Mouse (Mus musculus) megakaryocyte, adult 5-6 weeks (primary cell): ENCODE measurements at regions not wholly inside any gene's neighbourhood (a gene's known extent, or its start where the extent isn't known, plus 50 kb on each side); places are given as distances from the start of the nearest gene placed in this dataset.
A peak's percentile ranks its signal among the peaks of the same experiment; 100 is the strongest.

Experiments used
- ATAC-seq: 2 replicates; pipeline ENCODE4 v1.8.0; 2016; ENCODE audit warnings: mild to moderate bottlenecking, inconsistent platforms; ENCODE audit not compliant: poor library complexity, severe bottlenecking

DNA sequence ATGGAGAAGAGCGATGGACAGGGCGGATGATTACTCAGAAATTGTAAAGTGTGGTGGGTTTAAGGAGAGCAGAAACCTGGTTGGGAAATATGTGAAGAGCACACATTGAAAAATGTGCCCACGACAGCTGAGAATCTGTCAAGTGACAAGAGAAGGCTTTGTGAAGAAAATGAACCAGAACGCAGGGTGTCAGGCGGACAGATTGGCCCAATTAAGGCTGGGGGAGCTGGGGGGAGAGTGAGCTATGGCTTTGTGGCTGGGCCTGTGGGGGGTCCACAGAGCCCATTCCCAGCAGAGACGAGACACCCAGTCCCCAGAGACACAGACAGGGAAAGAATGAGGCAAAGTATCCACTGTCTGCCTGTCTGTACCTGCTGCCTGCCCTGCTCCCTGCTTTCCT lies 153.3 kb downstream of the Shq1 start:
- ATAC-seq, result no peak

DNA sequence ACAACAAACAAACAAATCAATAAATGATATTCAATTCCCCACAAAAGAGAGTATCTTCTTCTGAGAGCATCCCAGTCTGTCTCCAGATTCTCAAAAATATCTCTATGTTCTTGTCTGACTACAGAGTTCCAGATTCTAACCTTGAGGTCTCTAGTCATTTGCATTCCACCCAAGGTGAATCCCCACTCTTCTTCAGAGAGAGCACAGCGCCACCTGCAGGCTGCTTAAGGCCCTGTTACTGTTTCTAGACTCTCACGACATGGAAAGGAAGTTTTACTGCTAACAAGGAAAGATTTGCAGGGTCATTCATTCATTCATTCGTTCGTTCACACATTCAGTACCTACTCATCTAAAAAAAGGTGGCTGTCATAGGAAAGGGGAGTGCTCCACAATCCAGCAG lies 158.3 kb downstream of the Shq1 start:
- ATAC-seq, result peak; percentile 57

DNA sequence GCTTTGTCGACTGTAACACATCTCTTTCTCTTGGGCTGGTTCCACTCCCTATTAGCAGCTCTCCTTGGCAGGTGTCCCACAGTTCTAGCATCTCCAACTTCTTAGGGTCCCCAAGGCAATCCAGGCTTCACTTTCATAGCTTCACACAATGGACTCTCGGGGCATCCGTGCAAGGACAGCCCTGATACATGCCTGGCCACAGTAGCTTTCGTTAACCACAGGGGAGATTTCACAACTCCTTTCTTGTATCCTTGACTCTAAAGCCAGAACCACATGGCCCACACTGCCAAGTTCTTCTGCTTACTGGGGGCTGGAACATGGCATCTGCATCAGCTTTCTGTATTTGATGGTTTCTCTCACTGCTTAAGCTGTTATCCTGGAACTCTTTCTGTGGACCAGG lies 160.3 kb downstream of the Shq1 start:
- peak; percentile 87 for ATAC-seq

DNA sequence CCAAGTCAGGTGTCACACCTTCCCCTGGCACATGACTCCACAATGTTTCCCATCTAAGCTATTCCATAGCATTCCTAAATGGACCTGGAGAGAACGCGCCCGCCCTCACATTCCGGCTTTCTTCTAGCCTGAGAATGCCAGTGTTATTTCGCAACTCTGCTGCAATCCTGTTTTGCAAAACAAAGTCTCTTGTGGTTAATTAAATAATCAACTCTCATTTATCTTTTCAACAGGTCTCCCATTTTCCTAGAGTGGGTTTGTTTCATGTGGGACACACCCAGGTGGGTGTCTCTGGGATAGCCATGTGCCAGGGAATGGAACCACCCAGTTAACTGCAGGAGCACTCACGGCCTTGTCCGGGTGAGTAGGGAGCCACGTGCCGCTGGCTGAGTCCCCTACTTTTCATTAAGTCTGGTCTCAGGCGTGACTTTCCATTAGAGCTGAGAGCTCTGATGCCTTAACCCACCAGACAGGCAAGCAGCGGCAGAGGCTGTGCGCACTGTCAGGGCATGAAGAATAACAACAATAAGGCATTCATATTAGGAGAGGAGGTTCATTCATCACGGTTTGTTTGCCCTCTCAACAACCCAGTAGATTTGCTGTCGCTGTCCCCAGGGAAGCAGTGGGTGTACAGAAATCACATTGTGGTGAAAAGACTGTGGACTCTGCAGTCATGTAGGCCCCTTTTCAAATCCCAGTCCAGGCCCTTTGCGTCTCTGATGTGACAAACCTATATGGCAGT lies 165.3 kb downstream of the Shq1 start:
- ATAC-seq, result no peak

DNA sequence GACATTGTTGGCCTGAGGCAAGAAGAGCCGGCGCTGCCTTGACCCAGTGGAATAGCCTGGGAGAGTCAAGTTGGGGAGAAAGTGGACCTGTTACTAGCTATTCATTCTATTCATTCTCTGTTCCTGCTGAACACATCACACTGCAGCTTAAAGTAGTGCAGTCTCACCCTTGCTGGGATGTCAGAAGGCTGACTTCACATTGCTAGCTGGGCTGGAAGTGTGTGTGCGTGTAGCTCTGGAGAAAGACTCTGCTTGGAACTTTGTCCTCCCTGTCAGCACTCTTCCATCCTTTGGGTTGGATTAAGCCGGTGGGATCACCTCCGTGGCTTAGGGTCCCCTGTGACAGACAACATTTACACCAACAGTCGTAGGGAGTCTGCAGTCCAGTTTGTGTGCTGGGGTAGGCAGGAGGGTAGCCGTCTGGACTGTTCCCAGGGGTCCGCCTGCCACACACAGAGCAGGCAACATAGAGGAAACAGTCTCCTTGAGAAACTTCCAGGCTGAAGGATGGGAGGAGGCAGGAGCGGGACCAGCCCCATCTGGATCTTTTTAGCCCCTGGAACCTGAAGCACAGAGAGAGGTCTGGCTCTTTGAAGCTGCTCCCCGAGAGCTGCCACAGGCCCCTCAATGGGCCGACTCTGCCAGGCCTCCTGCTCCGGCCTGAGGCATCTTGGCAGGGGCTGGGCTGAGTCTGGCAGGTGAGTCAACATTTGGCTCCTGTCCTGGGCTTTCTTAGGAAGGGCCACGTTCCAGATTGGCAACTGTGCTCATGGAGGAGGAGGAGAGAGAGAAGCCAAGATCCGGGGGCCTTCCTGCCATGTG lies 167.8 kb downstream of the Shq1 start:
- ATAC-seq, result no peak

DNA sequence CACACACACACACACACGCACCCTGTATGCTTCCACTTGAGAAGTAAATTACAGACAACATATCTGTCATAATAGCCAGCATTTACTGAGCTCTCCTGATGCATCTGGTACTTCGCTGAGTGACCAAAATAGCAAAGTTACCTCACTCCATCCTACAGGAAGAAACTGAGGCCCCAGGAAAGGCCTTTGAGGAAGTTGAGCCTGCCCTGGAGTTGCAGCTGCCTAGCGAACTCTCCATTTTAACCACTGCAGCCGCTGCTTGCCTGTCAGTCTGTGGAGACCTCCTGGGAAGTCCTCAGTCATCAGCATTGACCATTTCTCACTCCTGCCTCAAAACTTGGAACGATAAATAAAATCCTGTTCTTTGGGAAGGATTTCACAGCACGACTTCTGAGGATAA lies 168.8 kb downstream of the Shq1 start:
- peak; percentile 64 for ATAC-seq

DNA sequence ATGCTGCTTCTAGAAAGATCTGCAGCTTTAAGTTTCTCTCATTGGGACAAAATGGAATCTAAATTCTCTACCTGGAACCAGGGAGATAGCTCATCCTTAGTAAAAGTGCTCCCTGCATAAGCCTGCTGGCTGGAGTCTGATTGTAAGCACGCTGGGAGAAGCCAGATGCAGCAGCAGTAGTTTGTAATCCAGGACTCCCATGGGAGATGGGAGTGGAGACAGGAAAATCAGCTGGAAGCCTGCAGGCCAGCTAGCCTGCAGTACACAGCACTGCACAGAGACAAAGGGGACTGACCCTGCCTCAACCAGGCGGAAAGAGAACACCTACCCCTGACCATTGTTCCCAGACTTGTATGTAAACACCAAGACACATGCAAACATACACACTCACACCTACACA lies 170.2 kb downstream of the Shq1 start:
- ATAC-seq, result no peak

DNA sequence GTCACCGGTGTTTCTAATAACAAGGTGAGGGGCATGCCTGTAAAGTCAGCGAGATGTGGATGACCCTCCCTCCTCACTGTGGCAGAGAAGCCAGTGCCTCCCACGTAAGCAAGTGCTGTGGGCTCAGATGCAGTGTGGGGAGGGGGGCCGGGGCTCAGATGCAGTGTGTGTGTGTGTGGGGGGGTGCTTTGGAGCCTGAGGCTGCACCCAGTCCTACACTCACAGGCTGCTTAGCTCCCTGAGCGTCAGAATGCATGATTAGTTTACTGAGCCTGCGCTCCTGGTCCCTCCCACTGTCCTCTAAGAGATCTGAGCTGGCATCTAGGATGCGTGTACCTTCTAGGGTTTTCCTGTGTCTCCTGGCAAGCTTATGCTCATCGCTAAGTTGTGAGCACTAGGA lies 170.9 kb downstream of the Shq1 start:
- no peak for ATAC-seq

DNA sequence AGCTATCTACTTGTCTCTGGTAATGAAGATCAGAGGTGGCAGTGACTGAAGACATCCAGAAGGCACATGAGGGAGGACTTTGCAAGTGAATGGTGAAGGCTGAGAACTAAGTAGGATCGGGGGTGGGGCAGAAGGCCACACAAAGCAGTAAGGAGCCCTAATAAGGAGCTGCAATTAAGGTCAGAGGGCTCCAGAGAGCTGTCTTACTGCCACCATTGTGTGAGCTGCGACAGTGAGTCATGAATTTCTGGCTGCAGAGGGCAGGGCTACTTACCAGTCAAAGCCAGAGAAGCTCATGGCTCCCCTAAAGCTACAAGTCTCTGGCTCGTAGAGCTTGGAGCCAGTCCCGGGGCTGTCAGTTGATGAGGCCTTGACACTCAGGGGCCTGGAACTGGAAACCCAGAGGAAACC lies 172.1 kb downstream of the Shq1 start:
- ATAC-seq, result no peak

DNA sequence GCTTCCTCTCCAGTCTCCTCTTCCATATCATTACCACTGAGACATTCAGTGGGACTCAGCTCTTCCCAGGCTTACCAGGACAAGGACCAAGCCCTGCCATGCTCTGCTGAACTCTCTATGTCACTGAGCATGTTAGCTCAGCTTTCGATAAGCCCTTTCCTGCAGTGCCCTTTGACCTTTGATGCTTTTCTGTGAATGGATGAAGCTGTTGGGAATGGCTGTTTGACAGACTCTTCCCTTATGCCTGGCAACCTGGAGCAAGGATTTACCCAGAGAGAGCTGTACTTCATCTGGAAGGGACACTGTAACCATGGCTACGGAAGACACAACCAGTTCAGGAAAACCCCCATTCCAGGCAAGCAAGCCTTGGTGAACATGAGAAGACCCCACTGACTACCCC lies 172.8 kb downstream of the Shq1 start:
- ATAC-seq, result no peak

DNA sequence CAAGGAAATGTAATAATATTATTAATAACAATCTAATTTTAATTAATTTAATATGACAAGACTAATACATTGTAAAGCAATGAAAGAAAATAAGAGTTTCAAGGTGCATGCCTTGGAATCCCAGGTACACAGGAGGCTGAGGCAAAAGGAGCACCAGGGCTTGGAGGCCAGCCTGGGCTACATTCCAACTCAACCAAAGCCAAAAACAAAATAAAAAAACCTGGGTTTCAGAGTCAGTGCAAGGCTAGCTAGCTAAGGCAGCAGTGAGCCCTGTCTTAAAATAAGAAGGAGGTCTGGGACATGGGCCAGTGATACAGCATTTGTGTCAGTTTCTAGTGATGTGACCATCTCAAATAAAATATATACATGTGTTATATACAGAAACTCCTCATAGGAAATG lies 174.8 kb downstream of the Shq1 start:
- no peak for ATAC-seq

DNA sequence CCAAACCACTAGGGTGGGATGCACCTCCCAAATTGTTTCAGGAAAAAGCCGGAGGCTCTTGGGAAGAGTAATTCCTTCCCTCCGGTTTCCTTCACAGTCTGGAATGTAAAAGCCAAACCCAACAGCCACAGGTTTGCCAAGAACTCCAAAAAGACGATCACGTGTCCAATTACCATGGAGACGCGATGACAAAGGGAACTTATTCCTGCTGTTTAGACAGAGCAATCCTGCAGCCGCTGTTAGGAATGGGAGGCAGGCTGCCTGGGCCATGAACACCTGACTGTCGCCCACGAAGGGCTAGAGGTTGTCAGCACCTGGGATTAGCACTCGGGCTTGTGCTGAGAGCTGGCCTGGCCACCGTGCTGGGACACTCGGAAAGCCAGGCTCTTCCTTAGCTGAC lies 175.8 kb downstream of the Shq1 start:
- no peak for ATAC-seq

DNA sequence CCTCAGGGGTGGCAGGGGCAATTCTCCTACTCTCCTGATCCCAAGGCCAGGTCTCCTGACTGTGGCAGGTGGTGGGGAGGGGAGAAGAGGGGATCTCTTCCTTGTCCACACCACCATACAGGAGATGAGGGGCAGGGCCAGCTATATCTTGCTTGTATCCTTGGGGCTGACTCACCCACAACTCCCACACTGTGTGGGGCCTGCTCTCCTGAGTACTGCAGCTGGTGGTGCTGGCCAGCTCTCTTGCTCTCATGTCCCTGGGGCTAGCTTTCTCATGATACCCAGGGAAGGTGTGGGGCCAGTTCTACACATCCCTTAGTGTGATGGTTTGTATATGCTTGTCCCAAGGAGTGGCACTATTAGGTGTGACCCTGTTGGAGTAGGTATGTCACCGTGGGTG lies 177.4 kb downstream of the Shq1 start:
- no peak for ATAC-seq

DNA sequence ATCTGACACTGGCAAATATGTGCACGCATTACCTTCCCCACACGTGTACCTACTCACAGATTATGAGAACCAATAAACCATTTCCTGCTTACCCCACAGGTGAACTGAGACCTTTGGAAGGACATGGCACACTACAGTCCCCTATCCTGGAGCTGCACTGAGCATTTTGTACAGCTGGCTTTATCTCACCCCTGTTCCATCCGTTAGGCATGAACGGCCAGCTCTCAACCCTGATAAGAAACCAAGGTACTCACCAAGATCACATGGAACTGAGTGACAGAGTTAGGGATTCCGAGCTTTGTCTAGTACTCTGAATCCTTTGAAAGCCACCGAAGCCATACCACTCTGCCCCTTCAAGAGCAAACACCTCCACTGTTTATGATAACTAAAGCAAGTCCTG lies 179.1 kb downstream of the Shq1 start:
- ATAC-seq, result no peak

DNA sequence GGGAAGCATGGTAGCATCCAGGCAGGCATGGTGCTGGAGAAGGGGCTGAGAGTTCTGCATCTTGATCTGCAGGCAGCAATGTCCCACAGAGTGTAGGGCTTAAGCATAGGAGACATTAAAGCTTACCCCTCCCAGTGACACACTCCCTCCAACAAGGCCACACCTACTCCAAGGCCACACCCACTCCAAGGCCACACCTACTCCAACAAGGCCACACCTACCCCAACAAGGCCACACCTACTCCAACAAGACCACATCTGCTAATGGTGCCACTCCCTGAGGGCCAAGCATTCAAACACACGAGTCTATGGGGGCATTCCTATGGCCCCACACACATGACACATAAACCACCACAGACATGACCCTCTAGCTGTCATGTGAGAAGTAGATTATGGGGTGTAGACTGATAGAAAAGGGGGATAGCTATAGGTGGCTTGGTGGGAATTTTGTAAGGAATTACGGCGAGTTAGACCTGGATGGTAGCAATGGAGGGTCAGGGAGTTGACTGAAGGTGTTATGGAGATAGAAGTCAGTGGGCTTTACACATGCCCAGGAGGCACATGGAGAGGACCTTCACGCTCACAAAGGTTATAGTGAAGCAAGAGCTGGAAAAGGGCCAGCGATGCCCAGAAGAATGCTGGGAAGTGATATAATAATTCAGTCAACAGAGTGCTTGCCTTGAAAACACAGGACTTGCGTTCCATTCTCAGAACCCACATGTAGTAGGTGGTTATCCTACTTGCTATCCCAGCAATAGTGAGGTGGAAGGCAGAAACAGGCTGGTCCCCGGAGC lies 179.8 kb downstream of the Shq1 start:
- no peak for ATAC-seq

DNA sequence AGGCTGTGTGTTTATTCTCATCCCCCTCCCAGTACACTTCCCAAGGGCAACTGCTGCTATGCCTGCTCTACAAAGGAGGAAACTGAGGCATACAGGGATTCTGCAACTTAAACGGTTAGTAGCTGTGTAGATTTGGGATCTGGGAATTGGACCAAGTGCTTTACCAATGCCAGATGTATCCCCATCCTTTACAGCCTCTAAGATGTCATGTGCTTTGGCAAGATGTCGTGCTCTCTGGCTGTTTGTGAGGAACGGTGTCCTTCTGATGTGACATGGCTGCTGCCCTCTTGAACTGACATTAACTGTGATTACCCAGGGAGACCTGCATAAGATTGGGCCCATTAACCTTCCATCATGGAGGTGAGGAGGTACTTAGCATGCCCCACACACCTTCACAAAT lies 187.1 kb downstream of the Shq1 start:
- ATAC-seq, result no peak

DNA sequence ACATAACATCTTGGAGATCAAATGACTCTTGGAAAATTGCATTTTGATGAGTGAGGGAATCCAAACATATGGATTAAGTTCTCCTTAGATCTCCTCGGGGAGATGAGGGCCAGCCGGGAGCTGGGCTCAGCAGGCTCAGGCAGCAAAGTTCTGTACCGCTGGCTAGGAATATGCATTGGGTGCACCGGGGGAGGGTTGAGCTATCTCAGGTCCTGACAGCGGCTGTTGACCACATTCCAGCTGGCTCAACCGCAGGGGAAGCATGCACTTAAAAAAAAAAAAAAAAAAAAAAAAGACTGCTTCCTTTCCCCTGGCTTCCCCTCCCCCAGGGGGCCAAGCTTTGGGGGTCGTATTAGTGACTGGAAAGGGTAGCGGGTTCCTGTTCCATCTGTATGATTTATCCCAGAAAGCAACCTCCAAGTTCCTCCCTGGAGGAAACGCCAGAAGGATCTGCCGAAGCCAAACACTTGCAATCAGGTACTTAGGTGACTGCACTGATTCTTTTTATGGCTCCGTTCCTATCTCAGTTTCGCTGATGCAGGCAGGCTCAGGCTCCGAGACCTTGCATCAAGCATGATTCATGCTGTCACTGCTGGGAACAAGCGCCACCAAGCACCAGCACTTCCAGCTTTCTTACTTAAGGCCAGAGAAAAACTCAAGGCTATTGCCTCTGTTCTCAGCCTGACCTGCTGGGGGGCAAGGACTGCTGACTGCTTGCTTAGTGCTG lies 187.7 kb downstream of the Shq1 start:
- ATAC-seq, result no peak

DNA sequence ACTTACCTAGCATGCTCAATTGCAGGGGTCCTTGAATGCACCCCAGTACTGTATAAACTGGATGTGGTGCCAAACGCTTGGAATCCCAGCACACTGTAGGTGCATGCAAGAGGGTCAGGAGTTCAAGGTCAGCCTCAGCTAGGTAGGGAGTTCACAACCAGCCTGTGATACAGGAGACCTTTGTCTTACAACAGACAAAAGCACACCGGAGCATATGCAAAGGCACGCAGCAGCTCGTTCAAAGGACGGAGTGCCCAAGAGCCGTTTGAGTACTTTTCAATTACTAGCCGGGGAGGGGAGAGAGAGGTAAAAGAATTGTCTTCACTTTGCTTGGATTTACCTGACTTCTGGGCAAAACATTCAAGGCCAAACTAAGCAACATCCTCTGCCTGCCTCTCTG lies 188.4 kb downstream of the Shq1 start:
- ATAC-seq, result no peak

DNA sequence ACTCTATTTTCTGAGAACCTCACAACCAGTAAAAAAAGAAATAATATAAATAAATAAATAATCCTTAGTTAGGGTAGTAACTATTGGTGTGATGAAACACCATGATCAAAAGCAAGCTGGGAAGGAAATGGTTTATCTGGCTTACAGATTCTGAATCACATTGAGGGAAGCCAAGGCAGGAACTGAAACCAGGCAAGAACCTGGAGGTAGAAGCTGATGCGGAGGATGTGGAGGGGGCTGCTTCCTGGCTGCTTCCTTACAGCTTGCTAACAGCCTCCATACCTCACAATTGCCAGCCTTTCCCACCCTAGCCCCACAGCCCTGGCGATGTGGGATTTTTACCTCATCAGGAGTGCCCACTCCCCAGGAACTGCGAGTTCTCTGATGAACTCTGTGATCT lies 190.4 kb downstream of the Shq1 start:
- ATAC-seq, result peak; percentile 62

DNA sequence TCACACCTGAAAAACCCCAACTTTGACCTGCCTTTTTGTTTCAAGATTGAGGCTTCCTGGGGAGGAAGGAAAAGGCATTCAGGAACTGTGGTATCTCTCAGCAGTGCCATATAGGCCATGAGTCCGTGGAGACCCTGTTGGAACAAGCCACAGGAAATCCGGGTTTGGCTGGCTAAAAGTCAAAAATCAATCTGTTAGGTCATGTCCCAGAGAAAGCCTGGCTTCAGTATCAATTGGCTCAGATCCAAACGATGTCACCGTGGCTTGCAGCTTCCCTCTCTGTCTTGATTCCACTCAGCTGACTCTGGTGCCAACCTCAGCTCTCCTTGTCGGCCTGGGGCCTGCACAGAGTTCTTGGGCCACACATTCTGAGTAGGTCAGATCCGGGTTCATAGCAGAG lies 191.1 kb downstream of the Shq1 start:
- ATAC-seq, result no peak

DNA sequence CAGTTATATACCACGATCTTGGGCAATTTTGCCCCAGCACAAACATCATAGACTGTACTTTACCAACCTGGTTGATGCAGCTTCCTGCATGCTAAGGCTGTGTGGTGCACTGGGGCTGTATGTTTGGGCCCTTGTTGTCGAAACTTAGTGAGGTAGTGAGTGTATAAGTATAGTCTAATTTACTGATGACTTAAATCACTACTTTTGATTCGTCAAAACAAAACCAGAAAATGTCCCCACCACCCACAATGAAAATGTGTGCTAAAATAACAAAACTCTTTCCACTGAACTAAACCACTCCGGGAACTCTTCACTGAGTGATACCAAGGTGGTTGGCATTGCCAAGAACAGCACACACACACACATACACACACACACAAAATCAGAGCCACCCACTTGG lies 191.5 kb downstream of the Shq1 start:
- ATAC-seq, result no peak
